Mouse (Mus musculus) limb, embryonic 15.5 days (tissue): ENCODE measurements around the gene 1810062G17Rik. TPM values are rescaled to one million over a fixed set of nuclear protein-coding genes. Genes with fewer than 3 reads are reported as not detected.
A peak's percentile ranks its signal among the peaks of the same experiment; 100 is the strongest.

Experiments used
- ATAC-seq: fragments of 200-750 bp; cut with Nextera tagmentation; 2 replicates; pipeline ENCODE4 v1.8.0; 2017; ENCODE audit warnings: low read depth, moderate TSS enrichment; ENCODE audit not compliant: insufficient number of reproducible peaks, low FRiP score, low TSS enrichment
- H3K27ac ChIP-seq: fragments of 300-500 bp; sonication (generic); 2 replicates; pipeline ENCODE4 v1.5.1; 2015; ENCODE audit warnings: moderate library complexity, mild to moderate bottlenecking, inconsistent platforms
- H3K27me3 ChIP-seq: fragments of 300-500 bp; sonication (generic); 2 replicates; pipeline ENCODE4 v1.6.1; 2015; ENCODE audit warnings: inconsistent platforms
- H3K36me3 ChIP-seq: fragments of 300-500 bp; sonication (generic); 2 replicates; pipeline ENCODE4 v1.6.1; 2015; ENCODE audit warnings: inconsistent platforms
- H3K4me1 ChIP-seq: fragments of 300-500 bp; sonication (generic); 2 replicates; pipeline ENCODE4 v1.6.1; 2015; ENCODE audit warnings: inconsistent platforms
- H3K4me2 ChIP-seq: fragments of 300-500 bp; sonication (generic); 2 replicates; pipeline ENCODE4 v1.6.1; 2015; ENCODE audit warnings: mild to moderate bottlenecking, inconsistent platforms
- H3K4me3 ChIP-seq: fragments of 300-500 bp; sonication (generic); 2 replicates; pipeline ENCODE4 v1.5.1; 2015; ENCODE audit warnings: mild to moderate bottlenecking, inconsistent platforms
- H3K9ac ChIP-seq: fragments of 300-500 bp; sonication (generic); 2 replicates; pipeline ENCODE4 v1.6.1; 2015; ENCODE audit warnings: inconsistent platforms
- H3K9me3 ChIP-seq: fragments of 300-500 bp; sonication (generic); 2 replicates; pipeline ENCODE4 v1.6.1; 2016; ENCODE audit warnings: inconsistent platforms
- WGBS: fragments of 180-500 bp; shearing (Covaris S2); methylation state at CpG from one replicate; pipeline ENCODE4 v1.1.7; 2015; 5-methylcytosine and 5-hydroxymethylcytosine counted together
- polyA plus RNA-seq: library from polyadenylated mRNA; unstranded; fragments of >200 nt; fragmentation: Nextera tagmentation; extraction: Ambion mirVana; gene quantifications from 2 replicates; pipeline ENCODE4 v1.2.1, GENCODE M21; 2015

1810062G17Rik gene
- polyA plus RNA-seq, 1 experiment from 2014 or later = 2.4 TPM

DNA sequence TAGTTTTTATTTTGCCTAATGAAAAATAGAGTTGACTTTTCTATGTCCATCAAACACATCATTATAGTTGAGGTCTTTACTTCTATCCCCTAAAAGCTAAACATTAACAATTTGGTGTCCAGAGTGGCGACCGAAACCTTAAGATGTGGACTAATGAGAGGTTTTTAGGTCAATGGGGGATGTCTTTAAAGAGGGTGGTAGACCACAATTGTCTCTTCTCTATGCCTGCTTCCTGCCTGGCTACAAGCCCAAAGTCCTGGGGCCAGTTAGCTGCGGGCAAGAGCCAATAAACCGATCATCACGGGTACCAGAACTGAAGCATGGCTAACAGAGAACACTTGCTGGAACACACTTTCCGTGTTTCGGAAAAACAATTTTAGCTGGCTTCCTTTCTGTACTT, 15.0 kb upstream of the 1810062G17Rik start:
- Histone ChIP-seq H3K27me3 (no peaks in the 10 kb centered on the region), H3K9ac (no peak overlapping the region), H3K27ac (no peak overlapping the region), H3K4me2 (no peak overlapping the region), H3K36me3 (peaks cover 63% of the 10 kb centered on the region), H3K4me3 (no peak overlapping the region), H3K9me3 (no peaks in the 10 kb centered on the region), H3K4me1 (no peaks in the 10 kb centered on the region)
- ATAC-seq = no peak
- 66% methylated on average over 7 of the region's 7 CpGs for WGBS

DNA sequence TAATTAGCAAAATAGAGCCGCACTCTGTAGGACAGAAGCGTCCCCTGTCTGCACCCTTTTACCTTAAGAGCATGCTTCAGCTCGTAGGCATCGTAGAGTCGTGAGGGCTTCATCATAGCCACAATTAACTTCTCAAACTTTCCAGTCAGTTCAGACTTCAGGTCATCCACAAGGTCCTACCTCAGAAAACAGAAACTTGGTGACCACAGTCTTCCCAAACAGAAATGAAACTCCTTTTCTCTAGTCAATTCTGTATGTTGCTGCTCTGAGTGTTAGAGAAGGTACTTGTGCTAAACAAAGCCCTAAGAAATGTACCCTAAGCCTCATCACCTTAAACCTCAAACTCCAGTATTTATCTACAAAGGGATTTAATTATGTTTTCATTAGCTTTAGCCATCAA, 13.9 kb upstream of the 1810062G17Rik start:
- ATAC-seq = no peak
- Histone ChIP-seq H3K9me3 (no peaks in the 10 kb centered on the region), H3K4me2 (no peak overlapping the region), H3K27ac (no peak overlapping the region), H3K27me3 (no peaks in the 10 kb centered on the region), H3K4me1 (0 out of 2 replicates have a peak, but pooled peaks cover 4% of the 10 kb centered on the region), H3K4me3 (no peak overlapping the region), H3K36me3 (peaks cover 56% of the 10 kb centered on the region), H3K9ac (no peak overlapping the region)
- WGBS = 56% methylated on average over 5 of the region's 5 CpGs

DNA sequence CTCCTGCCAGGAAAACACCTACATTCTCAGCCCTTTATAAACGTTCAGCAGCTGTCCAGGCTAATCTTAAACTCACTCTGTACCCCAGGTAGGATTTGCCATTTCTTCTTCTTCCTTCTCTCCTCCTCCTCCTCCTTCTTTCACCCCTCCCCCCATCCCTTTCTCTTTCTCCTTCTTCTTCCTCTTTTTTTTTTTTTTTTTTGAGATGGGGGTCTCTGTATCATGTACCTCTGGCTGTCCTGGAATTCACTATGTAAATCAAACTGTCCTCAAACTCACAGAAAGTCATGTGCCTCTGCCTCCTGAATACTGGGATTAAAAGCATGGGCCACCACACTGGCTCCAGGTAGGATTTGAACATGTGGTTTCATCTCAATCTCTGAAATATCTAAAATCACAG, 13.4 kb upstream of the 1810062G17Rik start:
- Histone ChIP-seq H3K9me3 (no peaks in the 10 kb centered on the region), H3K4me3 (no peak overlapping the region), H3K4me2 (no peak overlapping the region), H3K27me3 (no peaks in the 10 kb centered on the region), H3K27ac (no peak overlapping the region), H3K4me1 (peaks cover 8% of the 10 kb centered on the region; the same call in 1 of the 2 replicates), H3K9ac (no peak overlapping the region), H3K36me3 (peaks cover 50% of the 10 kb centered on the region)
- no peak for ATAC-seq
- WGBS = 21% methylated on average over 1 of the region's 1 CpGs

DNA sequence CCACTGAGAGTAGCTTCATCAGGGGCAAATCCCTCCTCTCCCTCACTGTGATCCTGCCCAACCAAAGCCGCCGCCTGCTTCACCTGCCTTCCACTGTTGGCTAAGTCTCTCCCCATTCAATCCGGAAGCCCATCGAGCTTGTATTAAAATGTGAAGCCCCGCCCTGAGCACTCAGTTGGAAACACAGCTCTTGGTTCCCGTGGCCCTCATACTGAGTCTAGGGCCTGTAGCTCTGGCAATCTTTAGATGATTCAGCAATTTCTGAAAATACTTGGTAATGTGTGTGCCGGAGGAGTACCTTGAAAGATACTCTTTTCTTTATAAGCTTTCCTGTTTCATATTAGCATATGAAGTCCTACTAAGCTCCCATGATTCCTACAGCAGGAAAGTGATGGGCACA, 10.2 kb upstream of the 1810062G17Rik start:
- H3K27ac ChIP-seq = no peak overlapping the region
- no peak overlapping the region for H3K4me2 ChIP-seq
- no peak for ATAC-seq
- no peak overlapping the region for H3K4me3 ChIP-seq
- peaks cover 17% of the 10 kb centered on the region; the same call in 1 of the 2 replicates for H3K4me1 ChIP-seq
- H3K9me3 ChIP-seq = no peaks in the 10 kb centered on the region
- 72% methylated on average over 7 of the region's 7 CpGs for WGBS
- no peaks in the 10 kb centered on the region for H3K27me3 ChIP-seq
- H3K9ac ChIP-seq = no peak overlapping the region
- peaks cover 27% of the 10 kb centered on the region for H3K36me3 ChIP-seq

DNA sequence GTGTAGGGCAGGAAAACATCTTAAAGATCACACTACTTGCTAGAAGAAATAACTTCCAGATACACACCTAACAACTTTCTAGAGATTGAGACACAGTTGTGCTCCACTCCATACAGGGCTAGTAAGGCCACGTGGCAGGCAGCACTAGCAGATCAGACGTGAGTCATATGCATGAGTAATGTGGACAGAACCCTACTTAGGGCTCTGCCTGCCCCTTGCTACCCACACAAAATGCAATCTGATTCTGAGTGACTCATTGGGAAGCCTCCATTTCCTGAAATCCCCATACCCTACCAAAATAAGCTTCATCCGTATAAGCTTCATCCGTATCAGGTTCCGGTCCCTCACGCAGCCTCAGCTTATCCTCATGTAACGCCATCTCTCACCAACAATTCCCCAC, 8.1 kb upstream of the 1810062G17Rik start:
- Histone ChIP-seq H3K27me3 (no peaks in the 10 kb centered on the region), H3K9ac (no peak overlapping the region), H3K9me3 (no peaks in the 10 kb centered on the region), H3K36me3 (peaks cover 15% of the 10 kb centered on the region; the same call in 1 of the 2 replicates), H3K4me1 (peaks cover 21% of the 10 kb centered on the region; the same call in 1 of the 2 replicates), H3K4me3 (no peak overlapping the region), H3K4me2 (no peak overlapping the region), H3K27ac (no peak overlapping the region)
- no peak for ATAC-seq
- WGBS = 76% methylated on average over 7 of the region's 7 CpGs

DNA sequence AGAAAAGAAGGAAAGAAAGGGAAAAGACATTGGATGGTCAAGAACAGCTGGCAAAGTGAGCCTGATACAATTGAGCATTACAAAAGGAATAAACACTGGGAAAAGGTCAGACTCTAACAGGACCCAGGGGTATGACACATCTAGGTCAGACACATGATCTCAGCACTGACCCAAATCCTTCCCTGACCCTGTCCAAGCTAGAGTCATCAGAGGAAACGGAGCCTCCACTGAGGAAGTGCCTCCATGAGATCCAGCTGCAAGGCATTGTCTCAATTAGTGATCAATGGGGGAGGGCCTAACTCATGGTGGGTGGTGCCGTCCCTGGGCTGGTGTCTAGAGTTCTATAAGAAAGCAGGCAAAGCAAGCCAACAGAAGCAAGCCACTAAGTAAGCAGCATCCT, 6.9 kb upstream of the 1810062G17Rik start:
- 38% methylated on average over 2 of the region's 2 CpGs for WGBS
- no peak for ATAC-seq
- Histone ChIP-seq H3K9ac (no peak overlapping the region), H3K27ac (no peak overlapping the region), H3K27me3 (no peaks in the 10 kb centered on the region), H3K36me3 (peaks cover 7% of the 10 kb centered on the region; the same call in 1 of the 2 replicates), H3K4me1 (peaks cover 27% of the 10 kb centered on the region), H3K9me3 (no peaks in the 10 kb centered on the region), H3K4me3 (no peak overlapping the region), H3K4me2 (no peak overlapping the region)

DNA sequence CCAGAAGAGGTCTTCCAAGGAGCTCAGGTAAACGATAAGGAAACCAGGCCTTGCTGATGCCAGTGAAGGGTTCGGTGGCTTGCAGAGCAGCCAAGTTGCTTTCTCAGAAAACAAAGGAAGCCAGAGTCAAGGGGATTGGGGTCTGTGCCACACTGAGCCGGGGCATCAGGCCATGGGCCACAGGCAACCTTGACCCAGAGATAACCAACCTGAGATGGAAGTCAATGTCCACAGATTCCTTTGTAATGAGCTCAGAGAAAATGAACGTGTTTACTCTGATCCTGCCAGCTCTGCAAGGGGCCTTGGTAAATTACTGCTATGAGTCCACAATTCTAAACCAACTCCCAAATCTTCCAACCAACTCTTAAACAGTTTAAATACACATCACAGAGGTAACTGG, 3.9 kb upstream of the 1810062G17Rik start:
- no peak for ATAC-seq

DNA sequence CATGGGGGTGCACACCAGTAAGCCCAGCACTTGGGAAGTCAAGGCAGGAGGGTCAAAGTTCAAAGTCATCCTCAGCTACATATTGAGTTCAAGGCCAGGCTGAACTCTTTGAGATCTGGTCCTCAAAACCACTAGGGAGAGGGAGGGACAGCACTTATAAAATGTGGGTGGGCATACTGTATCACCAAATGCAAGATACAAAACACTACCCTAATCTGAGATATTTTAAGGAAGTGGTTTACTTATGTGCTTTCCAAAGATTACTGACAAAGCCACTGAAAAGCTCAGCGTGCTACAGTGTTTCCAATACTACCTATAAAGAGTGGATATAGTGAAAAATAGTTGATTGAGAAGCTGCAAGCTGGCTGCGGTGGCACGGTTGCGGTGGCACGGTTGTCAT, 2.5 kb upstream of the 1810062G17Rik start:
- no peak overlapping the region for H3K27ac ChIP-seq
- H3K4me3 ChIP-seq = no peak overlapping the region
- H3K9me3 ChIP-seq = no peaks in the 10 kb centered on the region
- 0 out of 2 replicates have a peak, but pooled peaks cover 7% of the 10 kb centered on the region for H3K36me3 ChIP-seq
- peaks cover 29% of the 10 kb centered on the region for H3K4me1 ChIP-seq
- H3K27me3 ChIP-seq = no peaks in the 10 kb centered on the region
- no peak overlapping the region; the same call in 1 of the 2 replicates for H3K4me2 ChIP-seq
- H3K9ac ChIP-seq = no peak overlapping the region
- ATAC-seq = no peak
- 94% methylated on average over 5 of the region's 5 CpGs for WGBS

More for the DNA sequence above, 3.9 kb upstream of the 1810062G17Rik start:
- H3K4me3 ChIP-seq = no peak overlapping the region
- H3K4me1 ChIP-seq = peaks cover 29% of the 10 kb centered on the region
- no peaks in the 10 kb centered on the region for H3K27me3 ChIP-seq
- no peak overlapping the region for H3K4me2 ChIP-seq
- H3K9me3 ChIP-seq = no peaks in the 10 kb centered on the region
- no peak overlapping the region for H3K27ac ChIP-seq
- WGBS = 63% methylated on average over 4 of the region's 4 CpGs
- H3K36me3 ChIP-seq = 0 out of 2 replicates have a peak, but pooled peaks cover 7% of the 10 kb centered on the region
- no peak overlapping the region for H3K9ac ChIP-seq

DNA sequence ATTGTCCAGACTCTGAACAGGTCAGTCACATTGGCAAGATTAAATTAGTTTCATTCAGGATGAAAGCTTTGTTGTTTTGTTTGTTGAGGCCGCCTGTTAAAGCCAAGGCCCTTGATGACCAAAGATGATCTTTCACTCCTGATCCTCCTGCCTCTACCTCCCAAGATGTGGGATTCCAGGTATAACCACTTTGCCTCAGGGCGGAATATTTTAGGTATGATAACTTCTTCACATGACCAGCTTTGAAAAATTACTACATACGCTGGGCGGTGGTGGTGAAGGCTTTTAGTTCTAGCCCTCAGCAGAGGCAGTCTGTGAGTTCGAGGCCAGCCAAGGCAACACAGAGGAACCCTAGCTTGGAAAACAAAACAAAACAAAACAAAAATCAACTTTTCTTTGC, 1.3 kb upstream of the 1810062G17Rik start:
- Histone ChIP-seq H3K4me1 (peaks cover 25% of the 10 kb centered on the region), H3K27me3 (no peaks in the 10 kb centered on the region), H3K9ac (peak overlapping the region; percentile 76; the same call in 1 of the 2 replicates), H3K4me3 (peak overlapping the region; percentile 76), H3K27ac (no peak overlapping the region), H3K9me3 (no peaks in the 10 kb centered on the region), H3K36me3 (0 out of 2 replicates have a peak, but pooled peaks cover 7% of the 10 kb centered on the region), H3K4me2 (peak overlapping the region; percentile 64)
- ATAC-seq = no peak
- 69% methylated on average over 5 of the region's 5 CpGs for WGBS

DNA sequence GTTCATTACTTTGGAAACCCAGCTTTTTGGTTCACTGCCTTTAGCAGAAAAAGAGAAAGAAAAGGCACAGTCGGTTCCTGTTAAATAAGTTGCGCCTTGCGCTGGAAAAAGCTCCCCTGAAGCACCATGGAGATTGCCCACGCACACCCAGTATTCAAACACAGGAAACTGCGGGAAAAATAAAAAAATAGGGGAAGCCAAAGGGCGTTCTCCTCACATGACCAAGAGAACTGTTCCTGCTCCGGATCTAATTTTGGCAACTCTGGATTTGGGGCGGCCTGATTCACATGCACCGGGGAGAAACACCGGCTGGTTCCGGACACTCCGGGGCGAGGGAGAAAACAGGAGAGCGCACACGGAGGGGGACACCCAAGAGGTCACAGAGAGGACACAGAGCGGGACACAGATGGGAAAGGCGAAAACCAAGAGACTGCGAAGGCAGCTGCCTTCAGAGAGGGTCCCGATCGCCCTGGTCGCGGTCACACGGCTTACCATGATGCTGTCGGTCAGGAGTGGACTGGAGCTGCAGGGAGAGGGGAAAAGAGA, 726 bp upstream of the 1810062G17Rik start:
- Histone ChIP-seq H3K27me3 (no peaks in the 10 kb centered on the region), H3K4me3 (peak overlapping the region; percentile 76), H3K9ac (peak overlapping the region; percentile 76), H3K36me3 (0 out of 2 replicates have a peak, but pooled peaks cover 7% of the 10 kb centered on the region), H3K4me2 (peak overlapping the region; percentile 64), H3K9me3 (no peaks in the 10 kb centered on the region), H3K4me1 (peaks cover 25% of the 10 kb centered on the region), H3K27ac (peak overlapping the region; percentile 97)
- WGBS = under 1% methylated on average over 24 of the region's 24 CpGs
- peak; percentile 2; the same call in 1 of the 2 replicates for ATAC-seq

DNA sequence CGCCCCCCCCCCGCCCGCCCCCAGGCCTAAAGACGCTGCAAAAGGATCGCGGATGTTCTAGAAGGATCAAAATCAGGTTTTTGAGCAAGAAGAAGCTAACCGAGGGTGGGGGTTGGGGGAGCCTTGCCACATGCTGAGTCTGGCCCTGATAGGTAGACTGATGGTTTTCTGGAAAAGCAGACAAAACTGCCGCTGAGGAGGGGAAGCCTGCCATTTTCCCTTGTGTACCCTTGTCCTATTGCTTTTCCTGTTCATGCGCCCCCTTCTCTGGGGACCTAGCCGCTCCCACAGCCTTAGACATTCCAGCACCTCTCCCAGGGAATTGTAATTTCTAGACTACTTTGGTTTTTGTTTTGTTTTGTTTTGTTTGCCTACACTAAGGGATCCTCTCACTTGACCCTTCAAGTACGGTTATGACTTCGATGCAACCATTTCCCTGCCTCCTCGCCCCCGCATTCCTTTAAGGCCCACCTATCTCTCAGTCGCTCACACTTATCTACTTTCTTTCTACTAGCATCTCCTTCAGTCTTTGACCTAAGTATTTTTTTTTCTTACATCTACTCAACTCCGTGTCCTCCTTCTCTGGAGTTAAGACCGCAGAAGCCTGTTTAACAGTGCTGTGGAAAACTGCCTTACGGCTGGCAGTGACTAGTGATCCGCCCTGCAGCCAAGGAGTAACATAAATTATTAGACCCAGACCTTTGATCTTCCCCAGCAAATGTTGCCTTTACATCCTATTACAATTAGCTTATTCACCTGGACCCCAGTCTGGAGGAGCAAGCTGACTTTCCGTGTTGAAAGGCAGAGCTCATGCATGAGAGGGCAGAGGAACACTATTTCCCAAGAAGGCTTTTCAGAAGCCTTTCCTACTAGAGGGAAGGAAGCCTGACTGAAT, 771 bp downstream of the 1810062G17Rik start:
- H3K4me2 ChIP-seq = peak overlapping the region; percentile 64
- peak overlapping the region; percentile 50 for H3K9ac ChIP-seq
- peak overlapping the region; percentile 97 for H3K27ac ChIP-seq
- peak overlapping the region; percentile 76 for H3K4me3 ChIP-seq
- no peaks in the 10 kb centered on the region for H3K27me3 ChIP-seq
- H3K36me3 ChIP-seq = 0 out of 2 replicates have a peak, but pooled peaks cover 3% of the 10 kb centered on the region
- 16% methylated on average over 20 of the region's 20 CpGs for WGBS
- H3K9me3 ChIP-seq = no peaks in the 10 kb centered on the region
- ATAC-seq = no peak
- H3K4me1 ChIP-seq = peaks cover 20% of the 10 kb centered on the region

DNA sequence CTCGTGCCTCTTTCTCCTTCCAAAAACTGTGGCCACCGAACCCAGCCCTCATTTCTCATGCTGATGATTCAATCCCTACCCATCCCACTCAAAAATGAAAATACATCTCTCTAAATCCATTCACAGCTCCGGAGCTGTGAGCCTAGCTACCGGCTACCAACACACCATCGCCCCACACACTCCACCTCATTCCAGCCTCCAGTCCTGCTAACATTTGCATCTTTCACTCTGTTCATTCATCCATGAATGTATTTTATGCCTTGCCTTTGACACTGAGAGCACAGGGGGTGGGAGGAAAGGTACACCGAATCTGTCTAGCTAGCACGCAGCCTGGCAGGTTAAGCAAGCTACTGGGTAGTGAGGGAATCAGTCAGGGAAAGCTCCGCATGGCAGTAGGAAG, 3.0 kb downstream of the 1810062G17Rik start:
- 89% methylated on average over 8 of the region's 8 CpGs for WGBS
- Histone ChIP-seq H3K4me1 (peaks cover 19% of the 10 kb centered on the region), H3K9me3 (no peaks in the 10 kb centered on the region), H3K4me2 (no peak overlapping the region), H3K27ac (no peak overlapping the region), H3K27me3 (no peaks in the 10 kb centered on the region), H3K4me3 (no peak overlapping the region), H3K9ac (no peak overlapping the region), H3K36me3 (no peaks in the 10 kb centered on the region)
- no peak for ATAC-seq
